Mouse (Mus musculus) brain, embryonic 14.5 days (tissue): ENCODE measurements around the gene Gtf2a1.
"Not testable (repeated sequence)": the region's sequence is repeated elsewhere in the genome, so short reads cannot be mapped to it uniquely, and the experiment has no call there.

Source experiments
- CTCF ChIP-seq: fragments of 200-500 bp; IDR thresholded peaks from 2 replicates; pipeline ENCODE4 v1.5.1; 2012; ENCODE audit warnings: inconsistent platforms, mild to moderate bottlenecking, moderate library complexity, borderline replicate concordance; ENCODE audit not compliant: insufficient read depth, insufficient read length; ENCODE audit errors: extremely low read depth
- POLR2A ChIP-seq: fragments of 200-500 bp; IDR thresholded peaks from 2 replicates; pipeline ENCODE4 v1.6.1; 2012; ENCODE audit warnings: mild to moderate bottlenecking, inconsistent platforms, borderline replicate concordance; ENCODE audit not compliant: poor library complexity, insufficient read depth, insufficient read length, severe bottlenecking; ENCODE audit errors: extremely low read depth

- TF ChIP-seq POLR2A, CTCF: not testable (repeated sequence)
Observed at GRCm38 (mm10) chr12:91585815-91586214, 4.5 kb downstream of the Gtf2a1 start.
